Mouse (Mus musculus): ENCODE measurements around the gene Golga3.

Gene Golga3

GRCm38 (mm10) chr5:110176362-110177020, at the start of gene Golga3:
TSS of gene Golga3 (plus strand) at chr5:110176701.
- peak; percentile 93 for DNase-seq (ENCODE audit: low read depth, low spot score)

GRCm38 (mm10) chr5:110135293-110136086, 41.0 kb upstream of the Golga3 start, which contains the start of gene Chfr:
TSS of gene Chfr (plus strand) at chr5:110135842.
- peak; percentile 98 for DNase-seq (ENCODE audit: low read depth, low spot score)

DNA sequence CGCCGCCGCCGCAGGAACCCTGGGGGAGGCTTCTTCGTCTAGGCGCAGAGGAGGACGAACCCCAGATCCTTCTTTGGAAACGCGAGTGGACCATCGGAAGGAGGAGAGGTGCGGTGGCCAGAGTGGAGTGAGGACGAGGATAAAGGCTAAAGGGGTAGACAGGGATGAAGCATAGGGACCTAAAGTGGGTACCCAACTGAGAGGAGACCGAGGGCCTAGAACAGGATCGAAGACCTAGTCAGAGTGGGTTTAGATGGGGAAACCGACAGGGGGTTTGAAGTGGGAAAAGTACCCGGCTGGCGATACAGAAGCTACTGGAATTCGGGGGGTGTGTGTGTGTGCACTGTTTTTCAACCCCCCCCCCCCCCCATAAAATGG, 40.4 kb upstream of the Golga3 start:
- DNase-seq (ENCODE audit: low read depth, low spot score), result no peak

DNA sequence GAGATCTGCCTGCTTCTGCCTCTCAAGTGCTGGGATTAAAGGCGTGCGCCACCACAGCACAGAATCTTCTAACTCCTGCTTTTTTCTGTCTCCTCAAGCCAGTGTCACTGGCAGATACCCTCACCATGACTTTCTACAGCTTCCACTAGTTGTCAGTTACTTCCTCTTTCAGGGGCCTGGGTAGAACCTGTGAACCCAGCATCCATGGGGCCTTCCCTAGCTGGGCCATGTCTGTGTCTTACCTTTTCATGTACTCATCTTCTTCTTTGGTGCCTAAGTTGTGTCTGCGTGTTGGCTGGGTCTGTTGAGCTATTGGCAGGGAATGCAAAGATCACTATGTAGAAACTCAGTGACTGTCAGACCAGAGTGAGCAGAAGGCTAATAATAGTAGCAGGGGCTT, 38.7 kb upstream of the Golga3 start:
- no peak for DNase-seq (ENCODE audit: low read depth, low spot score)

DNA sequence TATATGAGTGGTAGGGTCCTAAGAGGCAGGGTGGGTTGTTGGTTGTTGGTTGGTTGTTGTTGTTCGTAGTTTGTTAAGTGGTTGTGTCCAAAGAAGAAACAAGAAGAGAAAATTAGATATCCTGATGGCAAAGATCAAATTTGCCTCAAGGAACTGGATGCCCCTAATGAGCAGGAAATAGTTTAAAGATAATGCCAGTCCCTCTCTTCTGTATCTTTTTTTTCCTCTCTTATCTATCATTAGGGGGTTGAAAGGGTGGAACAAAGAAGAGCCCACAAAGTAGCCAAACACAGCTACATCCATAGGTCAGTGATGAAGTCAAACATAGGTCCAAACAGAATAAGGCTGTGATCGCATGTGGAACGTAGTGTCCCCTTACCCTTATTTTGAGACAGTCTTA, 37.2 kb upstream of the Golga3 start:
- DNase-seq (ENCODE audit: low read depth, low spot score), result no peak

DNA sequence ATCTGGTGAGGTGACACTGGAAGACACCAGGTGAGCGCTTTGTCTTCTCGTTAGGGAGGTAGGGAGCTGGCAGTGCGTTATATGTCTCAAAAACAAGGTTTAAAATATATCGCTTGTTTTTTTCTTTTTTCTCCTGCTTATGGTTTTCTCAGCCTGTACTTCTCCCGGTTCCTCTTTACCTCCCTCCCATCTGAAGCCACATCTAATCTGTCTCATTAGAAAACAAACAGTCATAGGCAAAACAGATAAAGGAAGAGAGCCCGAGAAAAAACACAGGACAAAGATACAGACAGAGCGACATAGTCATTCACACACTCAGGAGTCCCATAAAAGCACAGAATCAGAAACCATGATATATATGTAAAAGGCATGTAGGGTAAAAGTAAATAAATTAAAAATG, 36.1 kb upstream of the Golga3 start:
- no peak for DNase-seq (ENCODE audit: low read depth, low spot score)

DNA sequence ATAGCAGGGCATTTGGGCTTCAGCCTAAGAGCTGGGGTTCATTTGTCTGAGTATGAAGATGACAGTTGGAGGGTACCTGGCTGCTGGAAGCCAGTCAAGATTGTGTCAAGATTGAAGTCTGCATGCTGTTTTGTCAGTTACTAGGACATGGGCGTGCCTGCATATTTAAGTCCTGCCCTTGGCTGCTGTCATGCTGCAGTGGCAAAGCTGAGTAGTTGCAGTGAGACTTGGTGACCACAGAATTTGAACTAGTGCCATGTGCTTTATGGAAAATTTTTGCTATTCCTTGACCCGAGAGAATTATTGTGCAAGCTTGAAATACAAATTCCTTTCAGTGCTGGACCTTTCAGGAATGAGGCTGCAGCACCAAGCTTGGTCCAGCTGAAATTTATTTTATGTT, 34.2 kb upstream of the Golga3 start:
- no peak for DNase-seq (ENCODE audit: low read depth, low spot score)

- peak; percentile 40 for DNase-seq (ENCODE audit: low read depth, low spot score)
Measured at GRCm38 (mm10) chr5:110143007-110143406, 33.5 kb upstream of the Golga3 start.

DNA sequence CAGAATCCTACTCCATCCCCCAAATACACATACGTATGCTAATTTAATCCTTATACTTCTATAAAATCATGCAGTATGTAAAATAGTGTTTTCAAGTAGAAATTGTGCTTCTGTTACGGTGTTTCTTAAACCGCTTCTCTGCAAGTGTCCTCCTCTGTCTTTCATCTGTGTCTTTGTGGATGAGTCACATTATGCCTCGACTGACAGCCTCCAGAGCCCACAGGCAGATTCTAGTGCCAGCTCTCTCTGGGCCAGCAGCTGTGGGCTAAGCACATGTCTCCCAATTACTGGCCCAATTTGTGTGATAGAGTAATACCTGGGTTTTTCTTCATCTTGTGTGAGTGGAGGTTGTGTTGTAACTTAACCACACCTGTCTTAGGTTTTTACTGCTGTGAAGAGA, 7.1 kb upstream of the Golga3 start:
- DNase-seq (ENCODE audit: low read depth, low spot score), result no peak

- DNase-seq (ENCODE audit: low read depth, low spot score), result no peak
Measured at GRCm38 (mm10) chr5:110177021-110177420, 520 bp downstream of the Golga3 start.

GRCm38 (mm10) chr5:110178628-110179027, 2.1 kb downstream of the Golga3 start:
- DNase-seq (ENCODE audit: low read depth, low spot score), result no peak

GRCm38 (mm10) chr5:110181716-110182115, 5.2 kb downstream of the Golga3 start:
- no peak for DNase-seq (ENCODE audit: low read depth, low spot score)

GRCm38 (mm10) chr5:110203164-110203895, 26.8 kb downstream of the Golga3 start:
- peak; percentile 45 for DNase-seq (ENCODE audit: low read depth, low spot score)

GRCm38 (mm10) chr5:110204777-110205176, 28.3 kb downstream of the Golga3 start:
- peak; percentile 36 for DNase-seq (ENCODE audit: low read depth, low spot score)

DNA sequence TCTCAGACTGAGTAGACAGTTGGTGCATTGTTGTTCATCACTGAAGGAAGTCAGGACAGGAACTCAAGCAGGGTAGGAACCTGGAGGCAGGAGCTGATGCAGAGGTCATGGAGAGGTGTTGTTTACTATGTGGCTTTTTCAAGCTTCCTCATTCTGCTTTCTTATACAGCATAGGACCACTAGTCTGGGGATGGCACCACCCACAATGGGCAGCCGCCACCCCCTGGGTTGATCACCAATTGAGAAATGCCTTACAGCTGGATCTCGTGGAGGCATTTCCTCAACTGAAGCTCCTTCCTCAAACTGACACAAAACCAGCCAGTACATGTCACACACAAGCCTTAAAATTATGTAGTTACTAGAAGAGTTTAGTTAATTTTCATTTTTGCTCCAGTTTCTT, 34.8 kb downstream of the Golga3 start:
- DNase-seq (ENCODE audit: low read depth, low spot score), result no peak

DNA sequence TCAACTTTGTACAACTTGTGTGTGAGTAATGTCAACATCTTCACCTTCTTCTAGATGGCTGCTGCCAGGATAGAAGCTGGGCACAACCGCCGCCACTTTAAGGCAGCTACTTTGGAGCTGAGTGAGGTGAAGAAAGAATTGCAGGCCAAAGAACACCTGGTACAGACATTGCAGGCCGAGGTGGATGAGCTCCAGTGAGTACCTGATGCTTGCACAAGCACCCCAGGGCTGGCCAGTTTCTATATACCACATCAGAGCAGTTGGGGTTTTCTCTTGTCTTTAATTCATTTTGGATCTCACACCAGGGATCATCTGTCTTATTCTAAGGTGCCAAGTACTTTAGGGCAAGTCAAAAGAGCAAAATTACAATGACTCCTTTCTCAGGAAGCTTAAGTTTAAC, 40.3 kb downstream of the Golga3 start:
- no peak for DNase-seq (ENCODE audit: low read depth, low spot score)

GRCm38 (mm10) chr5:110220331-110220730, 43.8 kb downstream of the Golga3 start:
- DNase-seq (ENCODE audit: low read depth, low spot score), result peak; percentile 59

DNA sequence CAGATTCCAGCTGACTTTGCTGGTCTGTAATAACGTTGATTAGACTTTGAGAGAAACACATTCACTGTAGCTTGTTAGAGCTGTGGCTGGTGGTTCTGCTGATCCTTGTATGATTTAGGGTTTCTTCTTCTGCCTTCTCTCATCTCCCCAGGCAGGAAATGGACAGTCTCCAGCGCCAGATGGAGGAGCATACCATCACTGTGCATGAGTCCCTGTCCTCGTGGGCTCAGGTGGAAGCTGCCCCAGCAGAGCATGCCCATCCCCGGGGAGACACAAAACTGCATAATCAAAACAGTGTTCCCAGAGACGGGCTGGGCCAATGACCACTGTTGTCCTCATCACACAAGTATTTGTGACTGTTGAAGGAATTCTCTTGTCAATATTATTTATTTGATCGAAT, 46.3 kb downstream of the Golga3 start:
- no peak for DNase-seq (ENCODE audit: low read depth, low spot score)

DNA sequence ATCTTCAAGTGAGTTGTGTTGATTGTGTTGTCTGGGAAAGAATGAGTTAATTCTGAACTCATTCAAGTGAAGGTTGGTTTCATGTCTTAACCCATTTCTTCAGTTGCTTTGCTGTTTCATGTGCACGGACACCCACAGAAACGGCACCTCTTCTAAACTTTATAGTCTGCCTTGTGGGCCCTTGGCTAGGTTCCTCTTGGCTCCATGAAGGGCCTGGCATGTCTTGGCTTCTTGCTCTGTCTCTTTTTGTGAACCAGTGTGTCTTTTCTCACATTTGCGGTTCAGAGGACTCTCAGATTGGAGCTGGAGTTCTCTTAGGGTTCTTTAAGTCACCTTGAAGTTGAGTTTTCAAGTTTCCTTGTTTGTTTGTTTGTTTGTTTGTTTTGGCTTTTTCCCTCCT, 48.6 kb downstream of the Golga3 start:
- no peak for DNase-seq (ENCODE audit: low read depth, low spot score)

DNA sequence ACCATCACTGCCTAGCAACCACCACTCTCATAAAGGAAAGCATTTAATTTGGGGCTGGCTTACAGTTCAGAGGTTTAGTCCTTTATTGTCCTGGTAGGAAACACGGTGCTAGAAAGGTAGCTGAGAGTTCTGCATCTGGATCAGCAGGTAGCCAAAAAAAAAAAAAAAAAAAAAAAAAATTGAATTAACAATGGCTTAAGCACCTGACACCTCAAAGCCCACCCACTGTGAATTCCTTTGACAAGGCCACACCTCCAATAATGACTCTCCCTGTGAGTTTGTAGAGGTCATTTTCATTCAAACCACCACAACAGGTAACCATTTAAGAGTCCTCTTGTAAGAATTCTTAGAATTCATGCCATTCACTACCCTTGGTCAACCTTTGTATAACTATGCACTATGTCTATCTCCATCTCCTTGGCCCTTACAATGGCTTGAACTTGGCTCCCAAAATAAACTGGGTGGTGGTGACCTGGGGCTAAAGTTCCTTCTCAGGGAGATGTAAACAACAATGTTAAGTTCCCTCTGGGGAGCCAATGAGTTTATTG, 50.9 kb downstream of the Golga3 start:
- DNase-seq (ENCODE audit: low read depth, low spot score), result peak; percentile 99

DNA sequence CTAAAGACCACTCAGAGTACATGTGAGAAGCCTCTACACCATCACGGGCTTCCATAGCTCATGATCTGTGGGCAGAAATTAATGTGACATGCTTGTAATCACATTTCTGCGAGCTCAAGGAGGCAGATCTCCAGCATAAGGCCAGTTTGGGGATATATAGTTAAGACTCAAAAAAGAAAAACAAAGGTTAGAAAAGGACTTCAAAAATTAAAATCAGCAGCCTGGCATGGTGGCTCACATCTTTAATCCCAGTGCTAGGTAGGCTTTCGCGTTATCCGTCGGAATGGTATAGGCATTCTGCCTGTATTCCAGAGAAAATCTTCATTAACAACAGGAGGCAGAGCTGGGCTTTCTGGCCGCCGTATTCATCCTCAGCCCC, 53.9 kb downstream of the Golga3 start:
- DNase-seq (ENCODE audit: low read depth, low spot score), result peak; percentile 12

GRCm38 (mm10) chr5:110230780-110231461, 54.4 kb downstream of the Golga3 start, which contains the start of gene Ankle2:
TSS of gene Ankle2 (plus strand) at chr5:110231004.
- peak; percentile 93 for DNase-seq (ENCODE audit: low read depth, low spot score)

Measured in R1 (cell line).